Mouse (Mus musculus) CD4-positive, CD25-positive, alpha-beta regulatory T cell, adult 4 months (primary cell): ENCODE measurements around the gene Slu7. TPM values are rescaled to one million over a fixed set of nuclear protein-coding genes. Genes with fewer than 3 reads are reported as not detected.

ENCODE experiments used
- ATAC-seq: one replicate; pipeline ENCODE4 v1.8.0; 2017
- polyA plus RNA-seq, 2 experiments: library from polyadenylated mRNA; unstranded; fragments of 100-300 nt; shearing (Covaris generic); gene quantifications; one replicate each; pipeline ENCODE4 v1.2.1; 2017

The Slu7 gene
- polyA plus RNA-seq, 2 experiments from 2014 or later = 103 to 115 TPM

DNA sequence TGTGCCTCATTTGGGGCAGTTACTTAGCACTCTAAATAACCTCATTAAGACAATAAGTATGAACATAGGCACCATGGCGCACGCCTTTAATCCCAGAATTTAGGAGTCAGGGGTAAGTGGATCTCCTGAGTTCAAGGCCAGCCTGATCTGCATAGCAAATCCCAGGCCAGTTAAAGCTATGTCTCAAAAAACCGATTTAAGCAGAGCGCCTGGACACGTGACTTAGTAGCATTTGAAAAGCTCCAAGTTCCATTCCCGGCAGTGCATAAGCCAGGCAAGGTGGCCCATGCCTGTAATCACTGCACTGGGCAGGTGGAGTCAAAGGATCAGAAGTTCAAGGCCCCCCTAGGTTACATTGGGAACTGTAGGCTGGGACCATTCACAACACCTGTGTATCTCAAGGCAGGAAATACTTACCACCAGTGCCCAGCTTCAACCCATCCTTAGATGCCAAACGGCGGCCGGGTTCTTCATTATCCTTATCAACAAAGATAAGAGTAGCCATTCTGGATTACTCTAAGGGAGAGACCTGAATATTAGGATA lies 8.3 kb upstream of the Slu7 start:
- no peak for ATAC-seq

DNA sequence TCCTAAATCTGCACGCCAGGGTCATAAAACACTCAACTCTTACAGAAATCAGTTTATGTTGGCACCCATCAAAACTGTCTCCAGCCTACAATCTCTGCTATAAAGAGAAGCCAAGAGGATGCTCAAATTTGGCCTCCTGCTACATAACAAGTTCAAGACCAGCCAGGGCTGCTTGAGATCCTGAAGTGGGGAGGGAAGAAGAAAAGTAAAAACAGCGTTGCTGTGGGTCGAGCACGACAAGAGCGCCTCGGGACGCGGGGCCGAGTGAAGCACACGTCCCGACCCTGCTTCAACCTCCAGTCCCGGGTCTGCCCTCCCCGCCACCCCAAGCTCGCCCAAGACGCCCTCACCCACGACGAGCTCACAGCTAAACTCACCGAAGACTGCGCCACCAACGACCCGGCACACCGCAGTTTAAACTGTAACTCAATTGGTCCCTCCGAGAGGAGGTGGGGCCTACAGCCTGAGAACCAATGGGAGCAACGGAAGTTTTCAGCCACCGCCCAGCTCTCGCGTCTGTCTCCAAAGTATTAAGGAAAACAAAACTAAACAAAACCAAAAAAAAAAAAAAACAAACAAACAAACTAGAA lies 7.6 kb upstream of the Slu7 start, which contains the start of gene Pttg1:
Pttg1 (minus strand) TSS at position 428 of the 590 bp plus-strand sequence.
- ATAC-seq = peak; percentile 100

DNA sequence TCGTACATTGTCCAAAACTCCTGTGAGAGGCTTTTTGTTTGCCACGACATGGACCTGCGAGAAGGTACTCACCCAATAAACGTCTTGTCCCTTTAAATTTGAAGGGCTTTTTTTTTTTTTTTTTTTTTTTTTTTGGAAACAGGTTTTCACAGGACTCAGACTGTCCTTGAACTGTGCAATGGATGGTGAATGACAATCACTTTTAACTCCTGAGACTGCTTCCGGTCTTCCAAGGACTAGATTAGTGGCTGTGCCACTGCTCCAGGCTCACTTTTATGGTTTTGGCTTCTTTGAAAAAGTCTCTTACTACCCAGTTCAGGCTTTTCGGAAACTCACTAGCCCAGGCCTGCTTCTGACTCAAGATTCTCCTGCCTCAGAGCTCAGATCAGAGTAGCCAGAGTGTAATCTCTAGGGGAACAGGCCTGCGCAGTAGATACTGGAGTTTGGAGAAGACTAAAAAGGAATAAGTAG lies 7.1 kb upstream of the Slu7 start:
- no peak for ATAC-seq

DNA sequence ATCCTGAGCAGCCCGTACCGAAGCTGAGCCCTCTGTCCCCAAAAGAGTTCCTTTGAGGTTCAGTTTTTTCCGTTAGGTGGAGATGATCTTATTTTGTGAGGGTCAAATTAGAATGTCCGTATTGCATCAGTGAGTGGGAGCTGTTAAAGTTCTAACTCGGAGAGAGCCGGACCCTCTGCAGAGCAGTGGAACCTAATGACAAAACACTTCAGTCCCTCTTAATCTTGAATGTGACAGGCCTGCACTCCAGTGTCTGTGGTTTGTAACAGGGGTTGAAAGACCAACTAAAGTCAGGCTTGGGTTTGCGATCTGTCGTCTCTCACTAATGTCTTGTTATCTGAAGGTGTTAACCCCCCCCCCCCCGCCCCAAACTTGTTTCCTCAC lies 472 bp downstream of the Slu7 start:
- peak; percentile 25 for ATAC-seq

DNA sequence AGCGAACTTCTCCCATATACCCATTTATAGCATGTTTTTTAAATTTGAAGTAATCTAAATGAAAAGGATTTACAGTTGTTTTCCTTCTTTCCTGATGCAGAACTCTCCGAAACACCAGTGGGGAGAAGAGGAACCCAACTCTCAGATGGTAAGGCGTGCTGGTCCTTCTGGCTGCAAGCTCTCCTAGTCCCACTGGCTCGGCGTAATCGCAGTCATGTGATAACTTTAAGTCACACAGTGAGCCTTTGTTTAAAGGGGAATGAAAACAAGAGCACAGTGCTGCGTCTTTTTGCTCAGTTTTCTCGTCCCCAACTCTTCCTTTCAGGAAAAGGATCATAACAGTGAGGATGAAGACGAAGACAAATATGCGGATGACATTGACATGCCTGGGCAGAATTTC lies 7.6 kb downstream of the Slu7 start:
- ATAC-seq = no peak

DNA sequence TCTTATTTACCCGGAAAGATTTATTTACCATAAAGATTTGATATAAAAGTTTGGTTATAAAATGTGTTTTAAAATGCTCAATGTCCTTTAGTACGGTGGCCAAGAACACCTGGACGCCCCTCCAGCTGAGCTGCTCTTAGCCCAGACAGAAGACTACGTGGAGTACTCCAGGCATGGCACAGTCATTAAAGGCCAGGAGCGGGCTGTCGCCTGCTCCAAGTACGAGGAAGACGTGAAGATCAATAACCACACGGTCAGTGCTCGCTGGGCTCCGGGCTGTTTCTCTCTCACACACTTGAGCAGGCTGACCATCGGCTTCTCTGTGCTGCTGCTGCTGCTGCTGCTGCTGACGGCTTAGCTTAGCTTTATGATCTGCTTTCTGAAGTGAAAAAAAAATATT lies 9.6 kb downstream of the Slu7 start:
- no peak for ATAC-seq

DNA sequence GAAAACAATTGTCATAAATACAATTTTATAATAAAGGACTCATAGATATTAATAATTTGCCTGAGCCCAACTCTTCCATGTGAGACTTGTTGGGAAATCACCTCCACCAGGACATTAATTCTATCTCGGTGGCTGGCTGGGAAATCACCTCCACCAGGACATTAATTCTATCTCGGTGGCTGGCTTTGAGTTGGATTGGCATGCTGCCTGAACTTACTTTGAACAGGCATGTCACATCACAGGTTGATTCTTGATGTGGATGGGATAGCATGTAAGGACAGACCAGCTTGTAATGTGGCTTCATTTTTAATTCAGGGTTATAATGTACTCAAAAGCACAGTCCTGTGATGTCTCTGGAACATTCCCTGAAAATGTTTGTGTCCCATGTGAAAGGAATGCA lies 16.4 kb downstream of the Slu7 start:
- ATAC-seq = no peak

DNA sequence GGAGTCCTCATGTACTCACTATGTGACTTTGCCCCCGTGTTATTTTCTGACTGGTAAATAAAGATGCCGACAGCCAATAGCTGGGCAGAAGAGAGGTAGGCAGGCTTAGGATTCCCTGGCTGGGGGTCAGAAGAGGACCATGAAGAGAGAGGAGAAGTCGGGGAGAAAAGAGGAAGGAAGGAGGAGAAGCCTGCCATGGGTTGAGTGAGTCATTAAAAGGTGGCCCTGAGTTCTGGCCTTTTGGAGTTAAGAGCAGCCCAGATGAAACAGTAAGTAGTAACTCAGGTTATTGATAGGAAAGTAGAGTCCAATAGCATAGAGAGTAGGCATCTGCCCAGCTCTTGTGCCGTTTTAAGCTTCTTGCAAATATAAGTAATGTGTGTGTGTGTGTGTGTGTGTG lies 17.8 kb downstream of the Slu7 start:
- ATAC-seq = no peak

DNA sequence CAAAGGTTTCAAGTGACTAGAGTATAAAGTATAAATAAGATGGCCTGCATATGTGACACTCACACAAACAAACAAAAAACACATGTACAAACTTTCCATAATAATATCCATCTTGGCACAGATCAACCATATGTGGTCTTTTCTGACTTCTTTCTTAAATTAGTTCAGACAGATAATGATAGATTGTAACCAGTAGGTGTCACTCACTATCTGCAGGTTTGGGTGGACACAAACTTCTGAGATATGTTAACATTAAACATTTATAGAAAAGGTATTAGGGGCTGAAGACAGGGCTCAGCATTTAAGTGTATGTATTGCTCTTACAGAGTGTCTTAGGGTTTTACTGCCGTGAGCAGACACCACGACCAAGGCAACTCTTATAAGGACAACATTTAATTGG lies 18.7 kb downstream of the Slu7 start:
- ATAC-seq = no peak

DNA sequence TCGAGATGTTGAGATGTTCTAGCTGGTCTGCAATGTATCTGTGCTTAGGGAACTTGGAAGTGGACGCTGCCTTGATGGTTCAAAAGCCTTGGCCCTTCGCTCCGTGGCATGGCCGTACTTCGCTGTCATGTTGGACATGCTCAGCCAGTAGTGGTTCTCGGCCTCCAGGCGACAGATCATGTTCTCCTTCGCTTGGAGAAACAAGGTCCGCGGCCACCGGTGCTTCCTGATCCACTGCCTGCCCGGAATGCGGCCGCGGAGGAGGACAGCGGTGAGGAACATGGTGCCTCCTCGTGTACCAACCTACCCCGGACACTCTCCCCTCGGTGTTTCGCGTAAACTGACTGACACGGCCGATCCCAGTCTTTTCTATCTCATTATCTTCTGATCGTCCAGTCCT lies 29.7 kb downstream of the Slu7 start:
- ATAC-seq = no peak

DNA sequence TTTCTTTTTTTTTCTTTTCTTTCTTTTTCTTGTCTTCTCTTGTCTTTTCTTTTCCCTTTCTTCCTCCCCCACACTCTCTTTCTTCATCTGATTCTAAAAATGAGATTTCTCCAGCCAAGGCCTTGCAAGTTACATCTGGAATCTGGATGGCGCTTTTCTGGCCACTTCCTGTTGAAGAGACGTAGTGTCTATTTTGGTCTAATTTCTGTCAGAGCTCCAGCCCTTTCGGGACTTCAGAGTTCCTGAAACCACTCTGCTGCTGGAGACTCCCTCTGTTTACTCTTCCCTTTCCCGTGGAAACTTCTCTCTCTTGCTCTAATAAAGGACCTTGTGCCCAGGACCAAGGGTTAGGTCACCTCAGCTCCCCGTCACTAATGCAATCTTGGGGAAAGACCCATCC lies 36.6 kb downstream of the Slu7 start:
- ATAC-seq = no peak

DNA sequence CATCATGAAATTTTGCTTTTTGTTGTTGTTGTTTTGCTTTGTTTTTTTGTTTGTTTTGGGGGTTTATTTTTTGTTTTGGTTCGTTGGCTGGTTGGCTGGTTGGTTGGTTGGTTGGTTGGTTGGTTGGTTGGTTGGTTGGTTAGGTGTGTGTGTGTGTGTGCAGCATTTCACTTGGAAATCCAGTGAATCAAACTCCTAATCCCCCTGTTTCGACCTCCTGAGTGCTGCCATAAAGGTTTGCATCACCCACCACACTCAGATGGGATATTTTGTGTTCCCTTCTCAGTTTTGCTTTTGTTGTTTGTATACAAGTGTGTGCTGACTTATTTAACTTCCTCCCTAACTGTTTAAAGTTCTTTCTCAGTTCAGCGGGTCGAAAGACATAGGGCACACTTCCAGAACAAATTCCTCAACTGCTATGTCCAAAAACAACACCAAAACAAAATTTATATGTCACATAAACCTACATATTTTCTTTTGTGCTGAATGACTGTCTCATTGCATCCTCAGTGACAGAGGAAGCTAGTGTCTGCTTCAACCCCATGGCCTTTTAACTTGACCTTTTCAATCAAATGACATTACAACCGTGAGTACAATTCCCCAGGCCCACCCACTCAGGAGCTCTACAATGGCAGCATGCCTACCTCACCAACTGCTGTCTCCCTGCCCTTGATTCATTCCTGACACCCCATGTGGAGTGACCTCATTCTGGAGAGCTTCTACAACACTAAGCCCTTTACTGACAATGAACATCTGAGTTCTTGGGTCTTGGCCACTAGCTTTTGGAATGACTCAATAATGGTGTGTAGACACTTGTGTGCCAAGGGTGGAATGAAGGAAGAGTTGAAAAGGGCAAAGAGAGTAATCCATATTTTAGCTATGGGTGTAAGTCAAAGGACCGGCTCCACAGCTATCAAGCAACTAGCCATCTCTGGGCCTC lies 37.6 kb downstream of the Slu7 start:
- no peak for ATAC-seq

DNA sequence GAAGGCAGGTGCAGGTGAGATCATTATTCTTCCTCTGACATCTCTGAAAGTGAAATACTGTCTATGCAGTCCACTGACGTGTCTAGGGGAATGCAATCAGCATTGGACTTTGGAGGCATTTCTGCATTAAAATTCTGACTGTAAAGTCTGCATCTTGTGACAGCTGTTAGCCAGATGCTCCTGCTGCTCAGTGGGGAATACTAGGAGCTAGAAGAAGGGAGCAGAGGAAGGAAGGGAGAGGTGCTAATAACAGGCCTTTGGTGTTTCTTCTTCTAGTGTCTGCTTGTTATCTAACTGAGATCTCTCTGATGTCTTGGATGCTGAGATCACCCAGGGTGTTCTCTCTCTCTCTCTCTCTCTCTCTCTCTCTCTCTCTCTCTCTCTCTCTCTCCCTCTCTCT lies 39.6 kb downstream of the Slu7 start:
- no peak for ATAC-seq

DNA sequence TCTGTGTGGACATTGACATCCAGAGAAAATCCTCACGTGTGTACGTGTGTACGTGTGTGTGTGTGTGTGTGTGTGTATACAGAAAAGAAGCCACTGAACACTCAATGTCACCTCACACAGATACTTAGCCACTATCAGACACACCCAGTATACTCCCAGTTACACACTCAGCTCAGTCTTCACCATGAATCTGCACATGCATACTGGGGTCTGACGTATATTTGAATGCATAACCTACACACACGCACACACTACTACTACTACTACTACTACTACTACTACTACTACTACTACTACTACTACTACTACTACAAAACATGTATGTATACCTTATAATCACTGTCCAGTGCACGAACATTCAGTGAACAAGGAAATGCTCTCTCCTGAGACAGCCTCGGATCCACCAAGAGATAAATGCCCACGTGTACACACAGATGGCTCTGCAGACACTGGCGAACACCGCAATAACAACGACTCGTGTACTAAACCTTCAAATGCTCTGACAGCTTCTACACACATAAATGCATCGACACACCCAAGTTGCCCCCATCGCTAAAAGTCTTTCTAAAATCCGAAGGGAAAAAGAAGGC lies 40.2 kb downstream of the Slu7 start:
- no peak for ATAC-seq

DNA sequence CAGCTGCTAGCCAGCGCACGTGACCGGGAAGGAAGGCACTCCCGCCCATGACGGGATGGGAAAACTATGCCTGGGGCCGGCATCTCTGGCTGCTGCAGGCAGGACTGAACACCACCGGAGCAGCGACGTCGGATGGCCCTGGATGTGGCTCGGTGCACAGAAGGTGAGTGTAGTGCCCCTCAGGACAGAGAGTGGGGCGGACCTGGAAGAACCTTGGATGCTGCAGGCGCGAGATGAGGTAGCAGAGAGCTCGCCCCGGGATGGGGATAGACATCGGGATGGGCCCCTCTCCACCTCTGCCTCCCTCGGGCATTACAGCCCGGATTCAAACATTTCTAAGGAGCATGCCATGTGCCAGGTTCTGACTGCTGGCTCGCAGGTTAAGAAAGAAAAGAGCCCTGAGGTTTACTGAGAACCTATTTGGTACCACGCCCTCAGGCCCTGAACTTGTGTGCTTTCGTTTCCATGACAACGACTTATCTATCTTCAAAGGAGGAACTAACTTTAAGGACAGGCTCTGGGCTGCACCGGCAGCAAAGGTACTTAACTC lies 40.8 kb downstream of the Slu7 start, which contains the start of gene C1qtnf2:
C1qtnf2 (plus strand) TSS at position 52 of the 550 bp plus-strand sequence.
- ATAC-seq = peak; percentile 89

DNA sequence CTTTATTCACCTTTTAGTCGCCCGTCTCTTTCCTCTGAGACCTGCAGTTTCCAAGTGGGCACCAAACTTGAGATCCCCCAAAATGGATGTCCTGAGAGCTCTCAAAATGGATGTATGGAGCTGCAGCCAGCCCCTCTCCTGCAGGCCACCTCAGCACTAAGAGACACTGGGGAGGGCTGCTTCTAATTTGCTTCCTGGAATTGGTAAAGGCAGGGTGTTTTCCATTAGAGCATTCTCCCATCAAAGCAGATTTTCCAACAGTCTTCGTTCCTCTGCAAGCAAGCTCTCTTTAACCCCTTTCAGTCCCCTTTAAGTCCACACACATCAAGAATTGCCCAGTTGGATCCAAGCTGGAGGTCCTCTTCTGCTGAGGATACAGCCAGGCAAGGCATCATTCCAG lies 45.8 kb downstream of the Slu7 start:
- ATAC-seq = no peak

DNA sequence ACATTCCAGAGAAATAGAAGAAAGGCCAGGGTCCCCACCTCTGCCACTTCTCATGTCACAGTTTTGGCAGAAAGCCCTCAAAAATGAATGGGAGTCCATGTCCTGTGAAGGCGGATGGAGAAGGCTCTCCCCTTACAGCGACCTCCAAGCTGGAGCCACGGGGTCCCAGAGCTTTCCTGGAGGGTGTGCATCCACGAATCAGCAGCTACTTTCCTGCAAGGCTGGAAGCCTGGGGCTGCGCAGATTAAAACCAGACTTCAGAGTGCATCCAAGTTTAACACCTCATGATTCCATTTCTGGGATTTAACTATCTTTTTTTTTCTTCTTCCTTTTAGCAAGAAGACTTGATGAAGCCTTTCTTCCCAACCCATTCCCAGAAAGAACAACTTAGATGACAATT lies 47.0 kb downstream of the Slu7 start:
- no peak for ATAC-seq

DNA sequence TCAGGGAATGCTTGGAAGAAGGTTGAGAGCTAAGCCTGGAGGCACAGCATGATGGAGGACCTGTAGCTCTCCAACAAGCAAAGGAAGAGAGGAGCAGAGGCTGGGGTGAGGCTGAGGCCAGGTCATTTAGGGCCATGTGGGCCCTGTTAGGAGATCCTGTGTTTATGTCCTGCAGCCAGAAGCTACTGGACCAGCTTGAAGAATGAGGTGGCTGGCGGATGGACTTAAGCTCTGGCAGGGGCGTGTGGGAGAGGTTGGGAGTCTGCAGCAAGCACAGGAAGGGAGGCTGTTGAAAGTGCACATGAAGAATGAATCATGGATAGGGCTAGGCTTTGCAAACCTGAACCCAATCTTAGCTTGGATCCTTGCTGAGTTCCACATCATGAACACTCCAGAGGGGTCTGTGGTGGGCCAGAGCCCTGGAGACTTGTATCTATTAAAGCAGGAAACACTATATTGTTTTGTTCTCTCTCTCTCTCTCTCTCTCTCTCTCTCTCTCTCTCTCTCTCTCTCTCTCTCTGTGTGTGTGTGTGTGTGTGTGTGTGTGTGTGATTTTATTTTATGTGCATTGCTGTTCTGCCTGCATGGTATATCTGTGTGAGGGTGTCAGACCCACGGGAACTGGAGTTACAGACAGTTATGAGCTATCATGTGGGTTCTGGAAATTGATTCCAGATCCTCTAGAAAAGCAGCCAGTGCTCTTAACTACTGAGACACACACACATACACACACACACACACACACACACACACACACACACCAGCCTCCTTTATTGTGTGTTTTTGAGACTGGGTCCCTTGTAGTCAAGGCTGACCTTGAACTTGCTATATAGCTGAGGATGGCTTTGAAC lies 48.4 kb downstream of the Slu7 start:
- no peak for ATAC-seq

DNA sequence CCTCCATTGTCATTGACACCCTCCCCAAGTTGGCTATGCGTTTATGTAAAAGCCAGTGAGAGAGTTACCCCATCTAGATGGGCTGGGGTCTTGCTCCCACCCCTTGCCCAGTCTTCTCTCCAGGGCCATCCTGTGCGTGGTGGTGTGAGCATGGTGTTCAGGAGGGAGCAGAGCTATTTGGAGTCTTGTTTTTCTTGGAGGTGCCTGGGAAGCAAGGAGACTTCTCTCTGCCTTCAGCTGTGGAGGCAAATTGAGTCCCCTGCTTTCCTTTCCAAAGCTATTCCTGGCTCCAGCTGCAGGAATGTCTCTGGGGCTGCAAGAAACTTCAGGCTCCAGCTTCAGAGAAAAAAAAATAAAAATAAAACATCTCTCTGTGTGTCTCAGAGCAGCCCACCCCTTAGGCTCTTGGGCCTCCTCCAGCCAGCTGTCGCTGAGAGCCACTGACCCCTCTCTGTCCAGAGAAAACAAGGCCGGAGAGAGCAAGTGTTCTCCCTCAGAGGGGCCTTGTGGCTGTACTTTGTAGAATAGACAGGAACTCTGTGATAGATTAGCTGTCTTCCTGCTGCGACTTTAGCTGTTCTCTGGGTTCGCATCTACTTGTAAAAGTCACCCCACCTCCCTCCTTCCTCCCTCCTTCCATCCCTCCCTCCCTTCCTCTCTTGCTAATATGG lies 49.7 kb downstream of the Slu7 start:
- ATAC-seq = no peak

DNA sequence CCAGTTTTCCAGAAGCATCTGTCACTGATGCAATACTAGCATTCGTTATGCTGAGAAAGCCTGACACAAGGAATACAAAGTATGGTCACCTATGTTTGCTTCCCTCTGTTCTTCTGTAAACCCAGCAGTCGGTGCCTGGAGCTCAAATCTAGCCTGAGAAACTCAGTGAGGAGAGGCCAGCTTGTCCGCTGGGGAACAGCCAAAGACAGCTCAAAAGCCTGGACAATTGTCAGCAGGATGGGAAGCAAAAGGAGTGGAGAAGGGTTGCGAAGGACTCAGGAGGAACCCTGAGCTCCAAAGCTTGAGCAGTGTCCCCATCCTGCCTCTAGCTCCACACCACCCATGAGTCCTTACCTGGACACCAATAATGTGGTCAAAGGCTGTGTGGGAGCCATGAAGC lies 50.5 kb downstream of the Slu7 start:
- ATAC-seq = no peak

DNA sequence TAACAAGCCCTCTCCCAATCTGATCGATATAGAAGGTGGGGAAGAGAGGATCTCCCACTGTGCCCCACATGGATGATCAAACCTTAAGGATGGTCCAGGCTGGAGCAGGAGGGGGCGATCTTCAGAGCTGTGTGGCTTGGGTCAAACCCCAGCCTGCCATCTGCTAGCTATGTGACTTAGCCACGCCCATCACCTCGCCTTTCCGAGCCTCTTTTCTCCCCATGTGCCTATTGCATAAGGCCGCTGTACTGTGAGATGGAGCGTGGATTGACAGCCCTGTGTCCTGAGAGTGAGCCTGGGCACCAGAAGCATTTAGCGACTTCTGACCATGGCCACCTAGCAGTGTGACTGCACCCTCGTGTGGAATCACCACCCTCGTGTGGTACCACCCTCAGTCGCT lies 51.1 kb downstream of the Slu7 start:
- no peak for ATAC-seq

DNA sequence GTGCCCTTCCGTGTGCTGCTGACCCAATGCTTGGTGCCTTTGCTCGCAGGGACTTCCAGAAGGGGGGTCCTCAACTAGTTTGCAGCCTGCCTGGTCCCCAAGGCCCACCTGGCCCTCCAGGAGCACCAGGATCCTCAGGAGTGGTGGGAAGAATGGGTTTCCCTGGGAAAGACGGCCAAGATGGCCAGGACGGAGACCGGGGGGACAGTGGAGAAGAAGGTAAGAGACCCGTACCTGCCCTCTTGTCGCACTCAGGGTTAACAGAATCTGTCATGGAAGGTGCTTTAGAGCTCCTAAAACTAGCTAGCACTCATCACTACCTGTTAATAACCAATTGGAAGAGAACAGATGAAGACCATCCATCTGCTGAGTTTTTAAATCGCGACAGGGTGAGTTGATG lies 52.3 kb downstream of the Slu7 start:
- ATAC-seq = no peak
